ENCODE assay signal across 8 mouse cellular contexts in the genomic region with DNA sequence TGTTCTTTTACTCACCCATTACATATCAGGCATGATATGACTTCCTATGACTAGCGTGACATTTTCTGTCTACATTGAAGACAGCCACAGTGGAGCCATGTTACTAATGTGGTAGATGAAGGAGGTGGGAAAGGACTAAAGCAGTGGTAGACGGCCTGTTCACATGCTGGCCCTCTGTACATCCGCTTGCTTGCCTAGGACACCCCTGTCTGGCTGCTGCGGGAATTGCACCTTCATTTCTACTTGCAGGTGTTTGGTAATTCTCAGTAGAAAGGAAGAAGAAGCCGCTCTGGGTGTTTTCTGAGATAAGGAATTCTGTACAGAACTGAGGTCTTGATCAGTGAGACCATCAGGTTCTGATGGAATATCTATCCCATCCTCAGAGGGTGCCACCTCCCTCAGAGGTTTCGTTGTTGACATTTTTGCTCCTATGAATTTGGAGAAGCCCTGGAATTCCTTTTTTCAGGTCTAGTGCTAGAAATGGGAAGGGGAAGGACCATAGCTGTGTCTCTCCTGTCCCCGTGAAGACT. TPM values are rescaled to one million over a fixed set of nuclear protein-coding genes. Genes with fewer than 3 reads are reported as not detected.
DNase-seq lines count a peak whose midpoint lies in the region; TF ChIP-seq lines count a peak whose summit lies in the region.

No protein-coding gene starts in this region.

- H3K4me1 ChIP-seq in embryonic facial prominence, embryonic 10.5 days: peaks cover 9% of the 10 kb centered on the region

- no peaks in the 10 kb centered on the region for H3K27me3 ChIP-seq in embryonic facial prominence, embryonic 10.5 days (replicated peaks; ENCODE audit: low read depth, poor library complexity, severe bottlenecking)

- H3K36me3 ChIP-seq in embryonic facial prominence, embryonic 10.5 days (replicated peaks): 0 out of 2 replicates have a peak, but pooled peaks cover 4% of the 10 kb centered on the region

- H3K27ac ChIP-seq in gastrocnemius, adult 2 months: no peak overlapping the region
- no peak overlapping the region for H3K27ac ChIP-seq in embryonic facial prominence, embryonic 10.5 days (replicated peaks)

- TF ChIP-seq CTCF in gastrocnemius, adult 2 months (IDR thresholded peaks at IDR 0.05): peak; percentile 62

- H3K9me3 ChIP-seq in embryonic facial prominence, embryonic 10.5 days: no peaks in the 10 kb centered on the region

- DNase-seq in gastrocnemius, adult 2 months: peak; percentile 49
- DNase-seq in gastrocnemius, postnatal 14 days: no peak
- peak; percentile 18 for DNase-seq in CD4-positive helper T cell, adult 2 months (ENCODE audit: low read depth, low spot score)
- peak; percentile 34 for DNase-seq in c-Kit-positive CD71-positive TER-119-positive erythroid progenitor cells, embryonic 14.5 days (ENCODE audit: low spot score)
- peak; percentile 34 for DNase-seq in naive thymus-derived CD4-positive, alpha-beta T cell, adult 2 months (ENCODE audit: low read depth)
- no peak for DNase-seq in retina, embryonic 14.5 days (ENCODE audit: low spot score)
- DNase-seq in embryonic facial prominence, embryonic 10.5 days (ENCODE audit: low spot score): no peak
- no peak for DNase-seq in left cerebral cortex, adult 8-10 months (ENCODE audit: low spot score in 2 of 2)

- no peak overlapping the region for H3K4me3 ChIP-seq in gastrocnemius, adult 2 months
- H3K4me3 ChIP-seq in embryonic facial prominence, embryonic 10.5 days: no peak overlapping the region

- intact Hi-C loops in gastrocnemius, adult 2 months (cut with DNase I): loop anchor here (10.0 kb wide), 1 partner anchor 140 kb away; no protein-coding TSS in a partner anchor
- intact Hi-C loops in gastrocnemius, postnatal 14 days (cut with DNase I; ENCODE audit: low total_unique reads): no loop called here

- 83% methylated on average over 7 of the region's 7 CpGs for WGBS in embryonic facial prominence, embryonic 10.5 days

RNA-seq across cellular contexts. Expression of a gene that starts 55.7 kb away (rescaled TPM):
- 10 to 100 TPM; 25.3 to 31.4 TPM for total RNA-seq in gastrocnemius, adult 2 months (2021)
- 10 to 100 TPM; 61.5 to 66.5 TPM for total RNA-seq in gastrocnemius, postnatal 14 days (2021)
- polyA plus RNA-seq in embryonic facial prominence, embryonic 10.5 days (2016; fragmentation: Nextera tagmentation; extraction: Ambion mirVana): 47.3 and 52.9 TPM in 2 replicates
- total RNA-seq in left cerebral cortex, adult 8-10 months (2022): 100 to 1,000 TPM; 104 to 132 (median 122) TPM

Comparison
In these comparisons a context has a peak if more than half of its experiments do, and no peak if none do; other contexts are left out.
1. DNase-seq: peak in gastrocnemius, adult 2 months (single experiment), CD4-positive helper T cell, adult 2 months (single experiment), c-Kit-positive CD71-positive TER-119-positive erythroid progenitor cells, embryonic 14.5 days (single experiment) and naive thymus-derived CD4-positive, alpha-beta T cell, adult 2 months (single experiment); none in gastrocnemius, postnatal 14 days (single experiment), retina, embryonic 14.5 days (single experiment), embryonic facial prominence, embryonic 10.5 days (single experiment) and left cerebral cortex, adult 8-10 months (0 of 2).